Mouse (Mus musculus): ENCODE results near the gene Gzmn. TPM values are rescaled to one million over a fixed set of nuclear protein-coding genes. Genes with fewer than 3 reads are reported as not detected.
"Not testable (repeated sequence)": the region's sequence is repeated elsewhere in the genome, so short reads cannot be mapped to it uniquely, and the experiment has no call there.

The Gzmn gene
- polyA plus RNA-seq (2015; fragmentation: Nextera tagmentation; extraction: Ambion mirVana) = not detected in 2 replicates

DNA sequence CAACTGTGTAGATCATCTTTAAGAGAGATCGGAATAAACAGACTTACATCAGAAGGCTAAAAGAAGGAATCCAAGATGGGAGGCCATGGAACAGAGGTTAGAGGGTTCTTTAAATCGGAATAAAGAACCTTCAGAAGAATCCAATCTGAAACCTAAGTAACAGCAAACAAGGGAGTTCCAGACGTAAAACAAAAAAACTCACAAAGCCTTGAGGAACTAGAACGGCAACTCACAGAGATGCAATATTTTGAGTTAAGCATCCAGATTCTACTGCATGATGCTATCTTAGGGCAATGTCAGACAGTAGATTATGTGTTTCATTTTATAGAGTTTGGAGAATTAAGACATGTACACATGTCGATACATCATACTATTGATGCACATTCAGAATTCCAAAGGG is at the start of gene Gzmn:
Gene Gzmn (minus strand): TSS at position 101 of the 400 bp plus-strand sequence.
- Histone ChIP-seq H3K36me3 (no peaks in the 10 kb centered on the region), H3K27me3 (no peaks in the 10 kb centered on the region), H3K9me3 (no peaks in the 10 kb centered on the region), H3K4me3 (no peak within 1 kb of the TSS), H3K27ac (no peak within 1 kb of the TSS), H3K9ac (no peak within 1 kb of the TSS), H3K4me1 (no peaks in the 10 kb centered on the region), H3K4me2 (no peak within 1 kb of the TSS)
- WGBS = 81% methylated on average over 5 of the region's 5 CpGs
- no peak for ATAC-seq (ENCODE audit: insufficient number of reproducible peaks, low FRiP score, low TSS enrichment, low read depth)

DNA sequence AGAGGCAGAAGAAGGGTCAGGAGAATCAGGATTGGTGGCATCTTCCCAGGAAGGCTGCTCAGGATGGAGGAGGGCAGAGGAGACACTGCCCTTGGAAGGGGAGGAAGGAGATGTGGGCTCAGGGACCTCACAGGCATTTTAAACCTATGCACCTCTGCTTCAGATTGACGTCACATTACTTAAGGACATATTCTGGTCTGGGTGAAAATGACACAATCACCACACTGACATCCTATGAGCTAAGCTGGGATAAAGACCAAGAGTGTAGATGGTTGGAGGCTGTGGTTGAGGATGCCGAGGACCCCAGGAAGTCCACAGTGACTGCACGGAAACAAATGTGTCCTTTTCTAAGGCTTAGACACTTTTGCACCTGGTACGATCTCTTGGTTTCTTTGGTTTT is 36.9 kb upstream of the Gzmn start, which contains the start of gene Gzmf:
Gene Gzmf (minus strand): TSS at position 101 of the 400 bp plus-strand sequence.
- Histone ChIP-seq H3K4me3 (no peak within 1 kb of the TSS), H3K4me1 (no peaks in the 10 kb centered on the region)
- 92% methylated on average over 4 of the region's 4 CpGs for WGBS

DNA sequence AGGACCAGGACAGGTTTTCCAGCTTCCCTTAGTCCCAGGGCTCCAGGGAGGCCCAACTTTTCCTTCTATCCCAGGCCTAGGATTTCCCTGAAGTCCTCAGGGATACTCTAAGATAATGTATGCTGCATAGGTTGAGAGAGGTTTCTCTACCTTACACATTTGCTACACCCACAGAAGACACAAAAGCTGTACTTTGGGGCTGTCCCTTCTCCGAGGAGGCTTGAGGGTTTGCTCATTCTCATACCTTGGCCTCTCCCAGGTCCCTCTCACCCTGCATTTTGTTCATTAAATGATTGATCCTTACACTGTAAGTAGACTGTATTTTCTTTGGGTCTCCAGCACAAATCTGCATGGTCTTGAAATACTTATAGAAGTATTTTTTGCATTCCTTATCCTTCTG is 31.2 kb upstream of the Gzmn start:
- no peaks in the 10 kb centered on the region for H3K4me1 ChIP-seq
- 83% methylated on average over 1 of the region's 1 CpGs for whole genome bisulfite sequencing
- no peak overlapping the region for H3K27ac ChIP-seq
- no peaks in the 10 kb centered on the region for H3K27me3 ChIP-seq
- no peak overlapping the region for H3K9ac ChIP-seq
- H3K4me2 ChIP-seq = no peak overlapping the region
- H3K9me3 ChIP-seq = no peaks in the 10 kb centered on the region
- ATAC-seq (ENCODE audit: insufficient number of reproducible peaks, low FRiP score, low TSS enrichment, low read depth) = no peak
- H3K4me3 ChIP-seq = no peak overlapping the region
- no peaks in the 10 kb centered on the region for H3K36me3 ChIP-seq

More for the DNA sequence above, 36.9 kb upstream of the Gzmn start, which contains the start of gene Gzmf:
- no peak within 1 kb of the TSS for H3K4me2 ChIP-seq
- no peaks in the 10 kb centered on the region for H3K9me3 ChIP-seq
- no peak within 1 kb of the TSS for H3K9ac ChIP-seq
- no peaks in the 10 kb centered on the region for H3K27me3 ChIP-seq
- H3K36me3 ChIP-seq = no peaks in the 10 kb centered on the region
- ATAC-seq (ENCODE audit: insufficient number of reproducible peaks, low FRiP score, low TSS enrichment, low read depth) = no peak
- no peak within 1 kb of the TSS for H3K27ac ChIP-seq

DNA sequence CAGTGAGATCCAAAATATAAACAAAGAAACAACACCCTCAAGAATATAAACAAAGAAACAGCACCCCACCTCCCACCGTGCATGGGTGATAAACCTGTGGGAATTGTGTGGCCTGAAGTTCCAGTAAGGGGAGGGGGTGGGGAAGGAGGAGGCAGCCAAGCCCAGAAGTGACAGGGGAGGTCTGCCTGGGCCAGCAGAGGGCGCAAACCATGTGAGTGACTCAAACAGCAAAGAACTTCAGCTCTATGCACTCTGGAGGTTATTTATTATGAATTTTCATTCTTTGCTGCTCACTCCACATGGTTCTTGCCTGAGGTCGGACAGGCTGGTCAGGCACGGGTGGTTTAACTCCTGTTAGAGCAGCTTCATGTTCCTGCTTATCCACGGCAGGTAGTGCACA is 30.6 kb upstream of the Gzmn start:
- not testable (repeated sequence) for H3K4me3 ChIP-seq; ATAC-seq (ENCODE audit: insufficient number of reproducible peaks, low FRiP score, low TSS enrichment, low read depth); H3K4me2 ChIP-seq; H3K27me3 ChIP-seq; H3K27ac ChIP-seq; H3K4me1 ChIP-seq; H3K9ac ChIP-seq; H3K9me3 ChIP-seq; H3K36me3 ChIP-seq
- 32% methylated on average over 5 of the region's 5 CpGs for WGBS

DNA sequence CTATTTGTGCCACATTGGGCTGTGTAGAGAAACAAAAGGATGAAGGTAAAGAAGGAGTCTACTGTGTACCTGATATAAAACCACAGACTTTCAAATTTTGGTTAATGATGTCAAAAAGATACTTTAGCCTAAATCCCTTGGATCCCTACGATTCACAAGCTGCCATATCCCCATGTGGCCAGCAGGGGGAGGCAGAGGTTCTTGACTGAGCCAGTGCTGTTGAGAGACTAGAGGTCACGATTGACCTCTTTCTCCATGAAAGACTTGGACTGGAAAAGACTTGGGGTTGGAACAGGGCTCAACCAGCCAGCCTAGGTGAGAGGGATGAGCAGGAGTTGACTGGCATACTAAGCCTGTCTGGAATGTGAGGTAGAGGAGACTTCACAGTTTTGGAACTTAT is 29.6 kb upstream of the Gzmn start:
- ATAC-seq (ENCODE audit: insufficient number of reproducible peaks, low FRiP score, low TSS enrichment, low read depth) = no peak
- WGBS = 8% methylated on average over 2 of the region's 2 CpGs
- no peak overlapping the region for H3K4me3 ChIP-seq
- H3K27ac ChIP-seq = no peak overlapping the region
- H3K4me1 ChIP-seq = no peaks in the 10 kb centered on the region
- no peaks in the 10 kb centered on the region for H3K36me3 ChIP-seq
- no peaks in the 10 kb centered on the region for H3K9me3 ChIP-seq
- no peaks in the 10 kb centered on the region for H3K27me3 ChIP-seq
- H3K9ac ChIP-seq = no peak overlapping the region
- no peak overlapping the region for H3K4me2 ChIP-seq

DNA sequence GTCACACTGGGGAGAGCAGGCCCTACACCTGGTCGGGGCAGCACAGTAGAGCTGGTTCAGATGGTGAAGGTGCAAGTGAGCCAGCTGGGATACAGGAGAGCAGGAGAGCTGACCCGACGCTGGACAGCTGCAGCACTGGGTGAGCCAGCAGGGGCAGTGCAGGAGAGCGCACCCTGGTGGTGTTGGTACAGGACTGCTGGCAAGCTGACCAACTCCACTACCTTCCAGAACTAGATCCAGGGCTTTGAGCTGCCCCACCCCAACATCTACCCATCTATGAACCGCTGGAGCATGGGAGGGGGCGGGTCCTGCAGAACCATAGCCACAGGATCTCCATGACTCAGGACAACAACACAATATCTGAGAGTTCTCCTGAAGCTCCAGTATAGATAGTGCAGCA is 12.5 kb upstream of the Gzmn start:
- Histone ChIP-seq H3K9me3 (no peaks in the 10 kb centered on the region), H3K27me3 (no peaks in the 10 kb centered on the region), H3K9ac (no peak overlapping the region), H3K27ac (no peak overlapping the region), H3K4me2 (no peak overlapping the region), H3K36me3 (no peaks in the 10 kb centered on the region), H3K4me3 (no peak overlapping the region), H3K4me1 (no peaks in the 10 kb centered on the region)
- WGBS = 62% methylated on average over 6 of the region's 6 CpGs
- no peak for ATAC-seq (ENCODE audit: insufficient number of reproducible peaks, low FRiP score, low TSS enrichment, low read depth)

DNA sequence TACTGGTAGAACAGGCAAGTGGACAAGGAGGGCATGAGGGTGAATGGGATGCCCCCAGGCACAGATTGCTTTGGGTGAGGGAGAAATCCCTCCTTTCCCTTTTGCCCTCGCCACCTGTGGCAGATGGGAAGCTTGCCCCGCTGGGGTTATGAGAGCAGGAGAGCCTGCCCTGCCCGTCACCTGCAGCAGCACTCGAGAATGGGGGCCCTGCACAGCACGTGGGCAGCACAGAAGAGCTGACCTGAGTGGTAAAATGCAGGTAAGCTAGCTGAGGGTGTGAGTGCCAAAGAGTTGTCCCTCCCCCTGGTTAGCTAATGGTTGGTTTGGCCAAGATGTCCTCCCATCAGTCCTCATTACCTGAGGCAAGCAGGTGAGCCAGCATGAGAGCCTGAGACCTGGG is 12.1 kb upstream of the Gzmn start:
- Histone ChIP-seq H3K4me1 (no peaks in the 10 kb centered on the region), H3K4me2 (no peak overlapping the region), H3K27me3 (no peaks in the 10 kb centered on the region), H3K27ac (no peak overlapping the region), H3K9ac (no peak overlapping the region), H3K4me3 (no peak overlapping the region), H3K9me3 (no peaks in the 10 kb centered on the region), H3K36me3 (no peaks in the 10 kb centered on the region)
- WGBS = 73% methylated on average over 5 of the region's 5 CpGs
- ATAC-seq (ENCODE audit: insufficient number of reproducible peaks, low FRiP score, low TSS enrichment, low read depth) = no peak

DNA sequence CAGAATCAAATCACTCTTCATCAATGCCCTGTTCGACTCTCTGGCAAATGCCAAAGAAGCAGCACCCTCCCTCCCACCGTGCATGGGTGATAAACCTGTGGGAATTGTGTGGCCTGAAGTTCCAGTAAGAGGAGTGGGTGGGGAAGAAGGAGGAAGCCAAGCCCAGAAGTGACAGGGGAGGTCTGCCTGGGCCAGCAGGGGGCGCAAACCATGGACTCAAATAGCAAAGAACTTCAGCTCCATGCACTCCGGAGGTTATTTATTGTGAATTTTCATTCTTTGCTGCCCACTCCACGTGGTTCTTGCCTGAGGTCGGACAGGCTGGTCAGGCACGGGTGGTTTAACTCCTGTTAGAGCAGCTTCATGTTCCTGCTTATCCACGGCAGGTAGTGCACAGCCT is 3.3 kb upstream of the Gzmn start:
- H3K9me3 ChIP-seq; ATAC-seq (ENCODE audit: insufficient number of reproducible peaks, low FRiP score, low TSS enrichment, low read depth); H3K4me3 ChIP-seq; H3K9ac ChIP-seq; H3K27me3 ChIP-seq; H3K36me3 ChIP-seq; H3K4me2 ChIP-seq; H3K27ac ChIP-seq; H3K4me1 ChIP-seq: not testable (repeated sequence)
- WGBS = 19% methylated on average over 8 of the region's 8 CpGs

DNA sequence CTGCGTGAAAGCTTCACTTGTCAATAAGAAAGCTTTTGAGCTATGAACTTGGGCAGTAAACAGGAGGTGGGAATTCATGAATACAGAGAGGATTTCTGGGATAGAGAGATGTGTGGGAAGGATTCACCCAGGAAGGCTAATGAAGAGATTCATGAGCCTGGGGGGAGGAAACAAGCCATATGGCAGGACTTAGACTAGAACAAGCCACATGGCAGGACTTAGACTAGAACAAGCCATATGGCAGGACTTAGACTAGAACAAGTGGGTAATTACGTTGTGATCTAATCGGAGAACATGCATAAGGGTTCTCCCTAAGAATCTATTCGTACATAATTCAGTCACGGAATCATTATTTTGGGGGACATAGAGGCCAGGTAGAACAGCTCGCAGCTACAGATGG is 1.0 kb downstream of the Gzmn start:
- 88% methylated on average over 6 of the region's 6 CpGs for WGBS
- Histone ChIP-seq H3K36me3 (no peaks in the 10 kb centered on the region), H3K27me3 (no peaks in the 10 kb centered on the region), H3K4me1 (no peaks in the 10 kb centered on the region), H3K4me3 (no peak overlapping the region), H3K27ac (no peak overlapping the region), H3K9me3 (no peaks in the 10 kb centered on the region), H3K9ac (no peak overlapping the region), H3K4me2 (no peak overlapping the region)
- ATAC-seq (ENCODE audit: insufficient number of reproducible peaks, low FRiP score, low TSS enrichment, low read depth) = no peak

DNA sequence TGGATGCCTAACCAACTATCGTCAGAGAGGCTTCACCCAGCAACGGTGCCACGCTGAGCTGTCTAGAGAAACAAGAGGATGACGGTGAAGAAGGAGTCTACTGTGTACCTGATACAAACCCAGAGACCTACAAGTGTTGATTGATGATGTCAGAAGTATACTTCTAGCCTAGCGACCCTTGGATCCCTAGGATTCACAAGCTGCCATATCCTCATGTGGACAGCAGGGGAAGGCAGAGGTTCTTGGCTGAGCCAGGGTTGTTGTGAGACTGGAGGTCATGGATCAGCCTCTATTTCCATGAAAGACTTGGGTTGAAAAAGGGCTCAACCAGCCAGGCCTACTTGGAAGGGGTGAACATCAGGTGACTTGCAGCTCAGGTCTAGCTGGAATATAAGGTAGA is 1.7 kb downstream of the Gzmn start:
- Histone ChIP-seq H3K27me3 (no peaks in the 10 kb centered on the region), H3K36me3 (no peaks in the 10 kb centered on the region), H3K4me2 (no peak overlapping the region), H3K4me3 (no peak overlapping the region), H3K9me3 (no peaks in the 10 kb centered on the region), H3K4me1 (no peaks in the 10 kb centered on the region), H3K27ac (no peak overlapping the region), H3K9ac (no peak overlapping the region)
- WGBS = 92% methylated on average over 5 of the region's 5 CpGs
- no peak for ATAC-seq (ENCODE audit: insufficient number of reproducible peaks, low FRiP score, low TSS enrichment, low read depth)

DNA sequence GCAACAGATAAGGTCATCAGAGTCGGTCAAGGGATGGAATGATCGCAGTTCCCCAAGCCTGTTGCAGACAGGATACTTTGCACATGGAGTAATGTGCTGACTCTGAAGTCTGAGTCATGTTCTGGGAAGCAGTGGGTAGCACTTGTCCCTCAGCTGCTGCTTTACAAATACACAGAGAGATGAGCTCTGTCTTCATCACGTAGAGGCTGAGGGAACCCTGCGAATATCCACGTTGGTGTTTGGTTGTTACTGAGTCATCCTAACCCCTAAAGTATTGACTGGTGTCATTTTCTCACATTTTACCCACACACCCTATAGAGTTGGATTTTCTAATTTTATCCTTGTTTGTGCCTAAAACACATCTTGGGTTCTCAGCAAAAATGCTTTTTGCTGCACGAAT is 6.4 kb downstream of the Gzmn start:
- H3K36me3 ChIP-seq = no peaks in the 10 kb centered on the region
- no peaks in the 10 kb centered on the region for H3K9me3 ChIP-seq
- WGBS = 80% methylated on average over 6 of the region's 6 CpGs
- H3K27ac ChIP-seq = no peak overlapping the region
- H3K27me3 ChIP-seq = no peaks in the 10 kb centered on the region
- no peak overlapping the region for H3K4me3 ChIP-seq
- no peak overlapping the region for H3K4me2 ChIP-seq
- no peak overlapping the region for H3K9ac ChIP-seq
- ATAC-seq (ENCODE audit: insufficient number of reproducible peaks, low FRiP score, low TSS enrichment, low read depth) = no peak
- no peaks in the 10 kb centered on the region for H3K4me1 ChIP-seq

DNA sequence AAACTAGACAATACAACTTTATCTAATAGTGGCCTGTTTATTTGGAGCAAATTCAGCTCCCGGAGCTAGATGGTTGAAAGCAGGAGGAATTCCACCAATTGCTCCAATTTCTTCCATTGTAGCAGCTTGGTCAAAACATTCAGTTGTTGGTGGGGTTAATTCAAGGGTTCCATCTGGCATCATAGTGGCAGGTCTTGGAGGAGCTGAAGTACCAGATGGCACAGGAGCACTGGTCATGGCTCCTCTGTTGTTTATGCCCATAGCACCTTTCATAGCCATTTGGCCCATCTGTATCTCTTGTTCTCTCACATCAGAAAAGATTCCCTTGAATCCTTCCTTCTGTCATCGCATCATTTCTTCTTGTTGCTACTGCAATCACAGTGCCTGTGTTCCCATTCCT is 12.3 kb downstream of the Gzmn start:
- WGBS = 78% methylated on average over 2 of the region's 2 CpGs
- H3K9ac ChIP-seq = no peak overlapping the region
- H3K9me3 ChIP-seq = no peaks in the 10 kb centered on the region
- no peak for ATAC-seq (ENCODE audit: insufficient number of reproducible peaks, low FRiP score, low TSS enrichment, low read depth)
- no peaks in the 10 kb centered on the region for H3K4me1 ChIP-seq
- H3K4me2 ChIP-seq = no peak overlapping the region
- no peaks in the 10 kb centered on the region for H3K36me3 ChIP-seq
- no peaks in the 10 kb centered on the region for H3K27me3 ChIP-seq
- no peak overlapping the region for H3K4me3 ChIP-seq
- H3K27ac ChIP-seq = no peak overlapping the region

DNA sequence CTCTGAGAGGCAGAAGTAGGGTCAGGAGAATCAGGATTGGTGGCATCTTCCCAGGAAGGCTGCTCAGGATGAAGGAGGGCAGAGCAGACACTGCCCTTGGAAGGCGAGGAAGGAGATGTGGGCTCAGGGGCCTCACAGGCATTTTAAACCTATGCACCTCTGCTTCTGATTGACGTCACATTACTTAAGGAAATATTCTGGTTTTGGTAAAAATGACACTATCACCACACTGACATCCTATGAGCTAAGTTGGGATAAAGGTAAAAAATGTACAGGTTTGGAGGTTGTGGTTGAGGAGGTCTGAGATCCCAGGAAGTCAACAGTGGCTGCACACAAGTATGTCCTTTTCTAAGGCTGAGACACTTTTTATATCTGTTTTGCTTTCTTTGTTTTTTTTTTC is 14.9 kb downstream of the Gzmn start, which contains the start of gene Gzmg:
Gene Gzmg (minus strand): TSS at position 101 of the 400 bp plus-strand sequence.
- H3K4me3 ChIP-seq; H3K4me1 ChIP-seq; ATAC-seq (ENCODE audit: insufficient number of reproducible peaks, low FRiP score, low TSS enrichment, low read depth); H3K27ac ChIP-seq; H3K4me2 ChIP-seq; H3K27me3 ChIP-seq; H3K9ac ChIP-seq; H3K9me3 ChIP-seq; H3K36me3 ChIP-seq: not testable (repeated sequence)
- 78% methylated on average over 2 of the region's 2 CpGs for WGBS

All from limb, embryonic 15.5 days (tissue).